Mouse (Mus musculus) thymus, adult 2 months (tissue): Measurements from ENCODE around the gene Lypd6b.

Source experiments
- CTCF ChIP-seq: fragments of 200-500 bp; IDR thresholded peaks from 2 replicates; pipeline ENCODE4 v1.5.1; 2012; ENCODE audit warnings: mild to moderate bottlenecking, control low read depth, low read length, moderate library complexity, borderline replicate concordance; ENCODE audit not compliant: control insufficient read depth, poor library complexity, insufficient read depth; ENCODE audit errors: extremely low read depth
- POLR2A ChIP-seq: fragments of 200-500 bp; IDR thresholded peaks from 2 replicates; pipeline ENCODE4 v1.6.1; 2012; ENCODE audit warnings: mild to moderate bottlenecking, low read length, control low read depth, moderate library complexity; ENCODE audit not compliant: control insufficient read depth, poor library complexity, insufficient read depth; ENCODE audit errors: extremely low read depth

DNA sequence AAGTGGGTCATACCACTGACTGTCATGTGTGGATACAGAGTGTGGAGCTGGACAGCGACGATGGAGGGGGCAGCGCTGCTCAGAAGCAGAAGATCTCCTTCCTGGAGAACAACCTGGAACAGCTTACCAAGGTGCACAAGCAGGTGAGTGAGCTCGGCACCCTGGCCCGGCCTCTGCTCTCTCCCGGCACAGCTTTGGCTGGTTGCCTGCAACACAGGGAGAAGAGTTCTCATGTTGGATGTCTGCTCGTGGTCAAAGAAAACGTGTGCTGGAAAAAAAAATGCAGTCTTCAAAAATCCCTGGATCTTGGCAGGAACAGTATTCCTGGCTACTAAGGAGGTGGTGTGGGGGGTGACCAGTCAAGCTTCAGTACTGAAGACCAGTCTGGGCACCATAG lies 35.3 kb upstream of the Lypd6b start:
- TF ChIP-seq CTCF (no peak), POLR2A (no peak)
